Mouse (Mus musculus) ES-Bruce4 (cell line): Measurements from ENCODE around the gene Cox15.

Experiments used
- CTCF ChIP-seq: IDR thresholded peaks from one replicate; pipeline ENCODE4 v1.8.1; 2011; ENCODE audit warnings: low read depth, low read length
- EP300 ChIP-seq: IDR thresholded peaks from 2 replicates; pipeline ENCODE4 v1.6.1; 2011; ENCODE audit warnings: low read depth, low read length; ENCODE audit not compliant: insufficient read depth
- POLR2A ChIP-seq: IDR thresholded peaks from one replicate; pipeline ENCODE4 v1.8.1; 2011; ENCODE audit warnings: low read length; ENCODE audit not compliant: insufficient read depth

DNA sequence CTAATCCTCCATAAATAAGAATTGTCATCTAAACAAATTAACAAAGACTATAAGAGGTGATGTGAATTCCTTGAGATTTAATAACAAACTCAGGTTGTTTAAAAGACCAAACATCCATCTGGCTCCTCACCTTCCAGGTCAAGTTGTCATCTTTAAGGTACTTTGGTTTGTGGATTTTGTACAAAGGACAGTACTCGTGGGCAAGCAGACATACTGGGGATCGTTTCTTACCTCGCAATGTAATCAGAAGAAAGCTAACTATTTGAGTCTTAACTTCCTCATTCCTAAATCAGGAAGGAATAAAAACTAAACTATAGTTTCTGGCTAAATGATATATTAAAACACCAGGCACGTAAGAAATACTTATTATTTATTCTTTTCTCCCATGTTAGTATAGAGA lies 17.8 kb upstream of the Cox15 start:
- TF ChIP-seq CTCF = no peak
- TF ChIP-seq POLR2A = no peak
- no peak for TF ChIP-seq EP300
